Comparison of ENCODE assay signal across 8 mouse cellular contexts in genomic region chr3:122419610-122420409, GRCm38 (mm10).
DNase-seq lines count a peak whose midpoint lies in the region; ATAC-seq and TF ChIP-seq lines count a peak whose summit lies in the region.

No protein-coding gene starts in this region.

- peak; percentile 90 to 96 for DNase-seq in adrenal gland, adult (ENCODE audit: inconsistent age in 2 of 2, low spot score in 1 of 2)
- peak; percentile 63 to 66 for DNase-seq in gastrocnemius, postnatal 36 days
- peak; percentile 89 for DNase-seq in intestine, embryonic 14.5 days (ENCODE audit: low spot score)

- no peak for TF ChIP-seq CTCF in small intestine, adult 2 months (IDR thresholded peaks at IDR 0.05; ENCODE audit: extremely low read depth, insufficient read length, insufficient replicate concordance, low read depth, low read length)

- H3K27me3 ChIP-seq in intestine, embryonic 14.5 days (replicated peaks; ENCODE audit: control insufficient read depth, insufficient read depth, low read length): no peaks in the 10 kb centered on the region
- peaks cover 32% of the 10 kb centered on the region for H3K27me3 ChIP-seq in limb, embryonic 12.5 days
- H3K27me3 ChIP-seq in midbrain, embryonic 12.5 days: peaks cover 19% of the 10 kb centered on the region
- H3K27me3 ChIP-seq in small intestine, adult 2 months (ENCODE audit: control insufficient read depth, insufficient read depth, low read length): no peaks in the 10 kb centered on the region

- no peaks in the 10 kb centered on the region for H3K36me3 ChIP-seq in intestine, embryonic 14.5 days (ENCODE audit: control insufficient read depth, insufficient read depth, low read length)
- H3K36me3 ChIP-seq in limb, embryonic 12.5 days: no peaks in the 10 kb centered on the region
- no peaks in the 10 kb centered on the region for H3K36me3 ChIP-seq in midbrain, embryonic 12.5 days
- no peaks in the 10 kb centered on the region for H3K36me3 ChIP-seq in small intestine, adult 2 months (ENCODE audit: control insufficient read depth, insufficient read depth, low read length)

- no peaks in the 10 kb centered on the region for H3K9me3 ChIP-seq in intestine, embryonic 14.5 days (ENCODE audit: control insufficient read depth, low read length)
- H3K9me3 ChIP-seq in limb, embryonic 12.5 days: no peaks in the 10 kb centered on the region
- H3K9me3 ChIP-seq in midbrain, embryonic 12.5 days: no peaks in the 10 kb centered on the region

- peak overlapping the region; percentile 75 for H3K9ac ChIP-seq in intestine, embryonic 14.5 days (ENCODE audit: low read length)
- H3K9ac ChIP-seq in limb, embryonic 12.5 days (replicated peaks): peak overlapping the region; percentile 79
- H3K9ac ChIP-seq in midbrain, embryonic 12.5 days (replicated peaks): peak overlapping the region; percentile 69

- peak; percentile 74 for TF ChIP-seq POLR2A in small intestine, adult 2 months (IDR thresholded peaks at IDR 0.05; ENCODE audit: low read depth, low read length)

- 0 out of 2 replicates have a peak, but pooled peaks cover 6% of the 10 kb centered on the region for H3K4me1 ChIP-seq in intestine, embryonic 14.5 days (replicated peaks; ENCODE audit: control insufficient read depth, insufficient read depth, low read length)
- H3K4me1 ChIP-seq in limb, embryonic 12.5 days (replicated peaks): peaks cover 22% of the 10 kb centered on the region
- peaks cover 16% of the 10 kb centered on the region for H3K4me1 ChIP-seq in midbrain, embryonic 12.5 days
- H3K4me1 ChIP-seq in small intestine, adult 2 months (ENCODE audit: control insufficient read depth, insufficient read depth, insufficient read length, low read length): peaks cover 21% of the 10 kb centered on the region; the same call in 1 of the 2 replicates

- ATAC-seq in common myeloid progenitor, adult 5-6 weeks (replicated peaks; ENCODE audit: low read depth, poor library complexity, severe bottlenecking): peak; percentile 70
- ATAC-seq in intestine, embryonic 14.5 days (replicated peaks; ENCODE audit: low FRiP score, low TSS enrichment, low read depth): peak; percentile 90
- ATAC-seq in limb, embryonic 12.5 days (ENCODE audit: insufficient number of reproducible peaks, insufficient read depth, low FRiP score, low TSS enrichment, low read depth): peak; percentile 82
- peak; percentile 88 for ATAC-seq in midbrain, embryonic 12.5 days (ENCODE audit: low FRiP score, low read depth)
- no peak for ATAC-seq in erythroid progenitor cell, adult 5-6 weeks (replicated peaks; ENCODE audit: low FRiP score, poor library complexity, severe bottlenecking)

- WGBS in intestine, embryonic 14.5 days: under 1% methylated on average over 63 of the region's 63 CpGs
- under 1% methylated on average over 62 of the region's 63 CpGs for WGBS in limb, embryonic 12.5 days
- WGBS in midbrain, embryonic 12.5 days: under 1% methylated on average over 63 of the region's 63 CpGs
- WGBS in small intestine, adult 2 months: 1% methylated on average over 63 of the region's 63 CpGs

- intact Hi-C loops in gastrocnemius, postnatal 36 days (cut with DNase I): loop anchor here (5.0 kb wide), 1 partner anchor 42 kb away; no protein-coding TSS in a partner anchor

- H3K4me2 ChIP-seq in intestine, embryonic 14.5 days (ENCODE audit: low read length): peak overlapping the region; percentile 63
- H3K4me2 ChIP-seq in limb, embryonic 12.5 days: peak overlapping the region; percentile 95
- H3K4me2 ChIP-seq in midbrain, embryonic 12.5 days (replicated peaks): peak overlapping the region; percentile 82

- H3K4me3 ChIP-seq in intestine, embryonic 14.5 days (ENCODE audit: low read depth, low read length): peak overlapping the region; percentile 68
- peak overlapping the region; percentile 66 for H3K4me3 ChIP-seq in limb, embryonic 12.5 days (replicated peaks)
- H3K4me3 ChIP-seq in midbrain, embryonic 12.5 days: peak overlapping the region; percentile 68
- H3K4me3 ChIP-seq in small intestine, adult 2 months (ENCODE audit: low read depth, low read length): peak overlapping the region; percentile 84

- peak overlapping the region; percentile 66 for H3K27ac ChIP-seq in intestine, embryonic 14.5 days (ENCODE audit: low read depth)
- peak overlapping the region; percentile 64; the same call in 1 of the 2 replicates for H3K27ac ChIP-seq in limb, embryonic 12.5 days
- peak overlapping the region; percentile 86 for H3K27ac ChIP-seq in midbrain, embryonic 12.5 days (replicated peaks)
- H3K27ac ChIP-seq in small intestine, adult 2 months (ENCODE audit: insufficient read depth, low read depth, low read length): peak overlapping the region; percentile 93
